Mouse (Mus musculus) large intestine, adult 2 months (tissue): ENCODE results near the gene Sdhc. TPM values are rescaled to one million over a fixed set of nuclear protein-coding genes. Genes with fewer than 3 reads are reported as not detected.
"Not testable (repeated sequence)": the region's sequence is repeated elsewhere in the genome, so short reads cannot be mapped to it uniquely, and the experiment has no call there.

ENCODE experiments used
- DNase-seq: peaks from one replicate; pipeline ENCODE4 v3.0.0-alpha.2; 2012; ENCODE audit warnings: low read depth, low spot score
- WGBS: fragments of 180-500 bp; shearing (Covaris S2); methylation state at CpG from one replicate; pipeline ENCODE4 v1.1.7; 2018; 5-methylcytosine and 5-hydroxymethylcytosine counted together
- polyA plus RNA-seq: library from polyadenylated mRNA; depleted of rRNA; stranded (reverse); fragments of >200 nt; gene quantifications from 2 replicates; pipeline ENCODE4 v1.2.3, GENCODE M21; 2012; rRNA removed

The Sdhc gene
- polyA plus RNA-seq, 1 experiment: 308 TPM

GRCm38 (mm10) chr1:171090761-171091160 lies 59.6 kb downstream of the Sdhc start:
- 24% methylated on average over 2 of the region's 2 CpGs for WGBS
- DNase-seq: no peak

GRCm38 (mm10) chr1:171089891-171090290 lies 60.5 kb downstream of the Sdhc start:
- 88% methylated on average over 1 of the region's 1 CpGs for WGBS
- no peak for DNase-seq

- not testable (repeated sequence) for DNase-seq
- 8% methylated on average over 10 of the region's 10 CpGs for WGBS
Measured at GRCm38 (mm10) chr1:171088237-171088869, 62.0 kb downstream of the Sdhc start.

GRCm38 (mm10) chr1:171085718-171086117 lies 64.7 kb downstream of the Sdhc start:
- no peak for DNase-seq
- 1% methylated on average over 26 of the region's 26 CpGs for WGBS

- 37% methylated on average over 12 of the region's 17 CpGs for WGBS
- DNase-seq: not testable (repeated sequence)
Measured at GRCm38 (mm10) chr1:171081512-171082231, 68.7 kb downstream of the Sdhc start.

- no CpG with 5 or more reads among the region's 43 CpGs for WGBS
- not testable (repeated sequence) for DNase-seq
Measured at GRCm38 (mm10) chr1:171079825-171080224, 70.6 kb downstream of the Sdhc start.

GRCm38 (mm10) chr1:171079345-171079744 lies 71.1 kb downstream of the Sdhc start:
- DNase-seq: not testable (repeated sequence)
- 0% methylated on average over 1 of the region's 35 CpGs for WGBS

- WGBS: 18% methylated on average over 12 of the region's 12 CpGs
- not testable (repeated sequence) for DNase-seq
Measured at GRCm38 (mm10) chr1:171078419-171078818, 72.0 kb downstream of the Sdhc start.

GRCm38 (mm10) chr1:171077955-171078354 lies 72.4 kb downstream of the Sdhc start:
- not testable (repeated sequence) for DNase-seq
- 3% methylated on average over 19 of the region's 27 CpGs for WGBS

- DNase-seq: not testable (repeated sequence)
- 45% methylated on average over 5 of the region's 5 CpGs for WGBS
Measured at GRCm38 (mm10) chr1:171077192-171077591, 73.2 kb downstream of the Sdhc start.

Other genes with a start within 250 kb of the Sdhc start
- 0.24 and 0.48 TPM in 2 replicates for gene Fcrlb, start 237.7 kb downstream of the Sdhc start, polyA plus RNA-seq
- 9.8 and 11.8 TPM in 2 replicates for gene Fcrla, start 223.0 kb downstream of the Sdhc start, polyA plus RNA-seq
- gene Fcgr2b, start 174.1 kb downstream of the Sdhc start, polyA plus RNA-seq: 7.7 and 16.6 TPM in 2 replicates
- gene Fcgr4, start 131.7 kb downstream of the Sdhc start, polyA plus RNA-seq: 8.4 and 10.1 TPM in 2 replicates
- gene Fcgr3, start 85.7 kb downstream of the Sdhc start, polyA plus RNA-seq: 11.3 and 18.0 TPM in 2 replicates
- gene Cfap126, start 36.7 kb downstream of the Sdhc start, polyA plus RNA-seq: 1.8 and 2.0 TPM in 2 replicates
- 0.29 and 0.30 TPM in 2 replicates for gene Mpz, start 108 bp upstream of the Sdhc start, polyA plus RNA-seq
- gene Pcp4l1, start 45.7 kb upstream of the Sdhc start, polyA plus RNA-seq: 23.6 and 25.2 TPM in 2 replicates
- gene Nr1i3, start 63.4 kb upstream of the Sdhc start, polyA plus RNA-seq: 3.8 and 22.7 TPM in 2 replicates
- gene Tomm40l, start 71.9 kb upstream of the Sdhc start, polyA plus RNA-seq: 23.1 and 24.0 TPM in 2 replicates
- gene Apoa2, start 74.5 kb upstream of the Sdhc start, polyA plus RNA-seq: 0.50 and 1.9 TPM in 2 replicates
- gene Fcer1g, start 83.8 kb upstream of the Sdhc start, polyA plus RNA-seq: 56.2 and 58.5 TPM in 2 replicates
- gene Adamts4, start 99.8 kb upstream of the Sdhc start, polyA plus RNA-seq: 1.1 and 2.5 TPM in 2 replicates
- gene Ndufs2, start 100.8 kb upstream of the Sdhc start, polyA plus RNA-seq: 167 and 181 TPM in 2 replicates
- 70.3 and 80.0 TPM in 2 replicates for gene B4galt3, start 119.7 kb upstream of the Sdhc start, polyA plus RNA-seq
- 21.9 and 34.8 TPM in 2 replicates for gene Ppox, start 130.6 kb upstream of the Sdhc start, polyA plus RNA-seq
- gene Usp21, start 137.4 kb upstream of the Sdhc start, polyA plus RNA-seq: 30.0 and 36.4 TPM in 2 replicates
- 34.5 and 35.8 TPM in 2 replicates for gene Ufc1, start 144.4 kb upstream of the Sdhc start, polyA plus RNA-seq
- gene Dedd, start 178.5 kb upstream of the Sdhc start, polyA plus RNA-seq: 44.3 and 50.3 TPM in 2 replicates
- 46.5 and 54.7 TPM in 2 replicates for gene Nit1, start 195.0 kb upstream of the Sdhc start, polyA plus RNA-seq
- 10.3 and 11.7 TPM in 2 replicates for gene Pfdn2, start 195.1 kb upstream of the Sdhc start, polyA plus RNA-seq
- 0.14 and 0.18 TPM in 2 replicates for gene Klhdc9, start 210.2 kb upstream of the Sdhc start, polyA plus RNA-seq
- gene Nectin4, start 219.5 kb upstream of the Sdhc start, polyA plus RNA-seq: 0.51 and 0.59 TPM in 2 replicates
- 7.0 and 10.2 TPM in 2 replicates for gene Arhgap30, start 238.4 kb upstream of the Sdhc start, polyA plus RNA-seq